Mouse (Mus musculus): ENCODE measurements around the gene Cd4. TPM values are rescaled to one million over a fixed set of nuclear protein-coding genes. Genes with fewer than 3 reads are reported as not detected.

Cd4 gene
- polyA plus RNA-seq (2017; shearing (Covaris generic)) = 296 TPM

DNA sequence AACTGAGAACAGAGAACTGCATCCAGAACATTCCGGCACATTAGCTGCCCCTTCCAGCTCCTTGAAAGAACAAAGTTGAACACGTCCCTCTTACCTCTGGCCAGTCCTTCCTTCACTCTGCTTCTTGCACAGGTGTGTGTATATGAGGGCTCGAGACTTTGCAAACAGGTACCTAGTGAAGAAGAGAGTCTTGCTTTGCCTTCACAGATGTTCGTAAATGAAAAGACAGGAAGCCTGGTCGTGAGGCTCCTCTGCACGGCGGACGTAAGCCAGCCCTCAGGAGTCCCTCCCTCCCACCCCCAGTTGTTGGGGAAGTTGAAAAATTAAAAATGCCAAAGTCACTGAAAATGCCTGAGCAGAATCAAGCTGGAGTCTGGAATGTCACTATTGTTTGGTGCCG, at the start of gene Cd4:
Gene Cd4, minus strand, starts transcription at position 236 of the 400 bp plus-strand sequence.

DNA sequence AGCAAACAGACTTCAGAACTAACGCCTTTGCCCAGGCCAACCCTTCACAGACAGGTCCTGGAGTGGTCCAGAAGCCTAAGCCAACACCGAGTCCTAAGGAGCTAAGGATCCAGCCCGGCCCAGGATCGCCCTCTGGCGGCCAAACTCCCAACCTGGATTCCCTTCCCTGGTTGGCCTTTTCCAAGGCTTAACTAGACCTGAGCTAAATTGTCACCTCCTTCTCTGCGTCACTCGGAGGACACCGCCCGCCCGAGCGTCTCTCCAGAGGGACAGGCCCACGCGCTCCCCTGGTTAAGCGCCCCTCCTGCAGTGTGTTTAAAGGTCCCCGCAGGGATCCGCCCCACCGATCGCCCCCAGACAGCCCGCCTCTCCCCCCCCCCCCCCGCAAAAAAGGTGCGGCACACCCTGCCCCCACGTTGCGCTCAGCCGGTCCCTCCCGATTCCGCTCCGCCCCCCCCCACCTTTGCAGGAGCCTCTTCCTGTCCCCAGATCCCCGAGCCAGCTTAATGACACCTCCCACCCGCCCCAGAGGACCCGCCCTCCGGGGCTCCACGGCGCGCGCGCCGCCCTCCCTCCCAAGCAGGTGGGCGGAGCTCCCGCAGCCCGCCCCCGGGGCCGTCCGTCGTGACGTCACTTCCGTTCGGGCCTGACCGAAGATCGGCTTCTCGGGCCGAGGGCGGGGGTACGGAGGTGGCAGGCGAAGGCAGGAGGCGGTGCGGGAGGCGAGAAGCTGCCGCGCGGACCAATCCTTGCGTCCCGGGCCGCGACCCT, 42.9 kb upstream of the Cd4 start, which contains the start of gene Mlf2:
Gene Mlf2, plus strand, starts transcription at position 633 of the 771 bp plus-strand sequence.

DNA sequence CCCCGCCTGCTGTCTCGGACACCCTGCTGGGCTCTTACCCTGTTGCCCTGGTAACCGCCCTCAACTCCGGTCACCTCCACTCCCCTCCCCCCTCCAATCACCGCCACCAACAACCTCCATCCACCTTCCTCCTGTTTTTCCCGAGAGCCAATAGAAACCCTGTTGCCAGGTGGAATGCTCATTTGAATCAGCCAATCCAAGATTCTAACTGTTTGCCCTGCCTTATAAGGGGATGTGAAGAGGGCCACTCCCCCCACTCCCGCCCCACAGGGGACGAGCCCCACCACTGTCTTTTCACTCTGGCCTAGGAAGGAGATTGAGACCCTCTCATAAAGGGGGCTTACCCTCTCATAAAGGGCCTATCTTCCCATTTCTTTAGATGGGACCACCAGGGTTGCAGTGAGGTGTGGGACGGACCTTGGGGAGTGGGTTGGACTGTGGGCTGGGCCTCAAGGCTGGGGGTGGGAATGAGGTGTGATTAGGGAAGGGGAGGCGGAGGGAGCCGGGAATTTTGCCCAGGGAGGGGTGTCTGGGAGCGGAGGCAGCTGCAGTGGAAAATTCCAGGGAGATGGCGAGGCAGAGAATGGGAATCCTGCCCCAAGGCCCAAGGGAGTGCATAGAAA, 31.8 kb upstream of the Cd4 start, which contains the start of gene Ptms:
Gene Ptms, minus strand, starts transcription at position 409 of the 623 bp plus-strand sequence.

DNA sequence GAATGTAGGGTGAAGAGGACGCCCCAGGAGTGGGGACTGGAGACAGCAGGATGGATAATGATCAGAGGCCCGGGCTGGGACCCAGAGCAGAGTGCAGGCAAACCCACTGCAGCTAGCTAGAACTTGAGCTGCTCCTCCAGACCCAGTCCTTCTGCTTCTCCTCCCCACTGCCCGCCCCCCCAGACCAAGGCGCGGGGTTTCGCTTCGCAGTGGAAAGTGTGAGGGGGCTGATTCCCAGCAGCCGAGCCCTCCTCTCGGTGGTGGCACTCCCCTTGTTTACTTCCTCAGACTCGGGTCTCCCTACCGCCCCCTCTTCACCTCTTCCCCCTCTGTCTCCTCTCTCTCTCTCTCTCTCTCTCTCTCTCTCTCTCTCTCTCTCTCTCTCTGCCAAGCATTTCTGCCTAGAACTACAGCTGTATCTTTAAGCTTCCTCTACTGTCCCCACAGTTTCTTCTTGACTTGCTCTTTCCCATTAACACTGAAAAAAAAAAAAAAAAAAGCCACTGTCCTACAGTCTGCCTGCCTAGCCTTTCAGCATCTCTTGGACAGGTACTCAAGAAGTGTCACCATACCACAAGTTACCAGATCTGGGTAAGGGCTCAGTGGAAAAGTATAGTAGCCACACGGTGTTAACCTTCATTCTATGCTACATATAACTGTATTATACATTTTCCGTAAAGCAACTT, 23.7 kb upstream of the Cd4 start, which contains the start of gene Lag3:
Gene Lag3, minus strand, starts transcription at position 173 of the 686 bp plus-strand sequence.

DNA sequence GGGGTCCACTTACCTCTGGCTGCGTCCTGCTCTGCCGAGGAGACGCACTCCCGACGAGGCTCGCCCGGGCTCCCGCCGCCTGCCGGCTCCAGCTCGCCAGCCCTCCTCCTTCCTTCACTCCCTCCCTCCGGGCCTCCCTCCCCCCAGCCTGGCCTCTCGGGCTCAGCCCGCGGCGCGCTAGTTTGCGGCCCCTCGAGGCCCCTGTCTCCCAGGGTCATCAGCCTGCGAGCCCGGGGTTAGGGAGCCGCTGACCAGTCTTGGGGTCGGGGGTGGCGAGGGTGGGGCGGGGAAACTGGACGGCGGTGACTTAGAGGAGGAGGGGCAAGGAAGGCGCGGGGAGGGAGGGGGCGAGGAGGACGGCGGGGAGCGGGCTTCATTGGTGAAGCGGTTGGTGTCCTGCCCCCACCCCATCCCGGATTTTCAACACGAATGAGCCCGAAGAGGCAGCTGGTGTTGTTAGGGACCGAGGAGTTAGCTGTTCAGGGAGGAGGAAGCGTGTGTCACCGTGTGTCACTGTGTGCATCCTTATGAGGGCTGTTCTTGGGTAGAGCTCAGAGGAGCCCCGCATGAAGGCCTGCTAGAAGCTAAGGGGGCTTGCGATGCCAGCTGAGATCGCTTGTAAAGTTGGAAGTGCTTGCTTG, 24.2 kb downstream of the Cd4 start, which contains the start of gene Gpr162:
Gene Gpr162, minus strand, starts transcription at position 326 of the 641 bp plus-strand sequence.

DNA sequence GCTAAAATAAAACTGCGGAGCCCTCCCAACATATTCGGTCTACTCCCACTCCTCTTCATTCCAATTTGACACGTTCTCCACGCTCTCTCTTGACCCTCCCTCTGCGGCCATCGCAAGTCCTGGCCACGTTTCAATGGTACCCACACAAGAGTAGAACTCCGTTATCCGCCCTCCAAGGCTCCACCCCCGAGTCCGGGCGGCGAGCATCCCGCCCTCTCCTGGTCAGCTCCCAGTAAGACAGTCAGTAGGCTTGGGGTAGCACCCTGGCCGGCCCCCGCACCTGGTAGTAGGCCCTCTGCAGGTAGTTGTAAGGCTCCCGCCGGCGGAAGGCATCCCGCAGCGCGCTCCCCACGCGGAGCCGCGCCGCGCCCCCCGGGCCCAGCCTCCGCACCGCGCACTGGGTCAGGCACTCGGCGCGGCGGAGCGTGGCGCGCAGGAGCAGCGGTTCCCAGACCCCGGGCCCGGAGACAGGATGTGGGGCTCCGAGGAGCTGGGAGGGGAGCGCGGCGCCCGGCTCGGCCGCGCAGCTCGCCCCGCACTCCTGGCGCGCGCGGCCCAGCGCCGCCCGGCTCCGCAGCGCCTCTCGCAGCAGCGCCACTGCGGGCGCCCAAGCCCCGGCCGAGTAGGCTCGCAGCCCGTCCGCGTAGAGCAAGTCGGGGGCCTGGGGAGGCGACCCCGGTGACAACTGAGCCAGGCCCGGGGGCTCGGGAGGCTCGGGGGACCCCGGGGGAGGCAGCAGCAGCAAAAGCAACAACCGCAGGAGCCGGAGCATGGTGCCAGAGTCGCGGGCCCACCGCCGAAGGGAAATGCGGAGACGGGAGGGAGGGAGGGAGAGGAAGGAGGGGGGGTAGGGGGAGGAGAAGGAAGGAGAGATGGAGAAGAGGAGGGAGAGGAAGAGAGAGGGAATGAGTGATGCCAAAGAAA, 30.8 kb downstream of the Cd4 start, which contains the start of gene P3h3:
Gene P3h3, minus strand, starts transcription at position 837 of the 924 bp plus-strand sequence.

DNA sequence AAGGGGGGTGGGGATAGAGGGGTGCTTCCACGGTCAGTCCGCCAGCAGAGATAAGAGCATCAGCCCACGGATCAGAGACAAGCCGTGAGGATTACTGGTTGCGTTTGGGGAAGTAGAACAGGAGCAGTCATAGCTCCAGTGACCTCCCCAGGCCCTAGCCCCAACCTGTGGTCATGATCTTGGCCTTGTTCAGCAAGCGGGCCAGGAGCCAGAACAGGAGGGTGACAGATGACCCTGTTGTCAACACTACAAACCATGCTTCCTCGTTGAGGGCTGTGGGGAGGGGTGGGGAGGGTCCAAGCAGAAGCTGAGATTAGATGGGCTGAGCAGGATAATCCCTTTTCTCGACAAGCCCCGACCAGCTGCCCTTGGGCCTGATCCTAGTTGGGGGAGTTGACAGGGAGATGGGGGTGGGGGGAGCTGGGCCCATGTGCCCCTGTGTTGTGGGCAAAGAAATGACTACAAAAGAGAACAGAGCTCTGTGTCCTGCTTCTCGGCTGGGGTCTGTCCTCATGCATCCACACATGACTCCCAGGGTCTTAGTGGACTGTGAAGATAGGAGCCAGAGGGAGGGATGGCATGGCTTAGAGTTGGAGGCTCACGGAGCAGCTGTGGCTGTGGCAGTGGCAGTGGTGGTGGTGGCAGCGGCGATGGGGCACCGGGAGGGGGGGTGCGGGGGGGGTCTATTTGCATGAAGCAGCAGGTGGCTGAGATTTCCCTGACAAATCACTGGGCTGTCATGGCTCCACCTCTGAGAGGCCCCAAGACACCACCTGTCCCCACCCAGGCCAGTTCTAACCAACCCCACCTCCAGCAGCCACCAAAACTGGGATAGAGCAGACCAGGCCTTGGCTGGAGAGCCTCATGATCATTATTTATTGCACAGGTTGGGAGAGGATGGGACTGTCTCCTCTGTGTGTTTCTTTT, 47.5 kb downstream of the Cd4 start, which contains the start of gene Gnb3:
Gene Gnb3, minus strand, starts transcription at position 35 of the 927 bp plus-strand sequence.

DNA sequence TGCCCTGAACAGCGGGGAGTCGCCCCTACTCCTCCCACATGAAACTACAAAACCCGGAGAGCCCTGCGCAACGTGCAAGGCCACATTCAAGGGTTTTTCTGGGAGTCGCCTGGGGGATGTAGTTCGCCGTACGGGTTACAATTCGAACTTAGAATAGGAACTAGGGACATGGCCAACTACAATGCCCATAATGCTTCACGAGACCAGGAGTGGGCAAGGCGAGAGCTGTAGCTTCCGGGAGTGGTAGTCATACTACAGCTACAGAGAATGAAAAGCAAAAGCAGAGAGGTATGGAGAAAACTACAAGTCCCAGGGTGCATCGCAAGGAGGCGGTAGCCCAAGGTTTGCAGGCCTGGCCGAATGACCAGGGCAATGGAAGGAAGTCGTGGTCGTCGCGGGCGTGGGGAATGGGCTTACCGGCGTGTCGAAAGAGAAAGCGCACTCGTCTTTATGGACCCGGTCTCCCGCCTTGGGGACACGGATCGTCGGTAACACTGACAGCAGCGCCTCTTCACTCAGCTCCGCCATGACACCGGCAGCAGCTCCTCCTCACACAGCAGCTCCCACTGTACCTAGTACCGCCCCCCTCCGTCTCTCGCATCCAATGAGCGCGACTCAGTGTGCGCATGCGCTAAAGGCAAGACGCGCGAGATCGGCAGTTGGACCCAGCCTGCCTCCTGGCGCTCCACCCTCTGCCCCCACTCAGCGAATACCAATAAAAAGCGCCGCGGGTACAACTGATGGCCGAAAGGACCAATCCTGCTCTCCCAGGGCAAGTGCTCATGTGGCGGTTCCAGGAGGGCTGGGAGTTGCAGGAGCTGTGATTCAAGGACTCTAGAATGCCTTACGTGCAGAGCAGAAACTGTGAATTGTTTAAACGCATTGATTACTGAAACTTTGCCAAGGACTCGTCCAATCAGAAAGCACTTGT, 58.9 kb downstream of the Cd4 start, which contains the start of the genes Usp5 and Cdca3:
Gene Usp5, minus strand, starts transcription at position 617 of the 931 bp plus-strand sequence.
Gene Cdca3, plus strand, starts transcription at position 680 of the 931 bp plus-strand sequence.

Other genes with a start within 250 kb of the Cd4 start
- gene Lpcat3, start 225.2 kb downstream of the Cd4 start, polyA plus RNA-seq (2017; shearing (Covaris generic)) = 58.7 TPM
- 302 TPM for gene Emg1, start 176.0 kb downstream of the Cd4 start, polyA plus RNA-seq (2017; shearing (Covaris generic))
- gene Phb2, start 175.9 kb downstream of the Cd4 start, polyA plus RNA-seq (2017; shearing (Covaris generic)) = 191 TPM
- 373 TPM for gene Ptpn6, start 149.5 kb downstream of the Cd4 start, polyA plus RNA-seq (2017; shearing (Covaris generic))
- 536 TPM for gene Grcc10, start 146.8 kb downstream of the Cd4 start, polyA plus RNA-seq (2017; shearing (Covaris generic))
- gene Gm45234, start 132.2 kb downstream of the Cd4 start, polyA plus RNA-seq (2017; shearing (Covaris generic)) = 0.12 TPM
- 2.2 TPM for gene Atn1, start 131.7 kb downstream of the Cd4 start, polyA plus RNA-seq (2017; shearing (Covaris generic))
- gene Eno2, start 118.5 kb downstream of the Cd4 start, polyA plus RNA-seq (2017; shearing (Covaris generic)) = 8.9 TPM
- gene Lrrc23, start 108.5 kb downstream of the Cd4 start, polyA plus RNA-seq (2017; shearing (Covaris generic)) = 2.3 TPM
- 8.0 TPM for gene Spsb2, start 79.6 kb downstream of the Cd4 start, polyA plus RNA-seq (2017; shearing (Covaris generic))
- 179 TPM for gene Tpi1, start 73.9 kb downstream of the Cd4 start, polyA plus RNA-seq (2017; shearing (Covaris generic))
- gene Usp5, start 58.7 kb downstream of the Cd4 start, polyA plus RNA-seq (2017; shearing (Covaris generic)) = 125 TPM
- 11.7 TPM for gene Cdca3, start 58.7 kb downstream of the Cd4 start, polyA plus RNA-seq (2017; shearing (Covaris generic))
- gene Gnb3, start 47.9 kb downstream of the Cd4 start, polyA plus RNA-seq (2017; shearing (Covaris generic)) = not detected
- gene P3h3, start 30.5 kb downstream of the Cd4 start, polyA plus RNA-seq (2017; shearing (Covaris generic)) = not detected
- gene Gpr162, start 24.2 kb downstream of the Cd4 start, polyA plus RNA-seq (2017; shearing (Covaris generic)) = 0.20 TPM
- 4.6 TPM for gene Lag3, start 23.5 kb upstream of the Cd4 start, polyA plus RNA-seq (2017; shearing (Covaris generic))
- 14.2 TPM for gene Ptms, start 31.9 kb upstream of the Cd4 start, polyA plus RNA-seq (2017; shearing (Covaris generic))
- gene Mlf2, start 43.2 kb upstream of the Cd4 start, polyA plus RNA-seq (2017; shearing (Covaris generic)) = 160 TPM
- 91.9 TPM for gene Cops7a, start 77.3 kb upstream of the Cd4 start, polyA plus RNA-seq (2017; shearing (Covaris generic))
- not detected for gene Pianp, start 108.5 kb upstream of the Cd4 start, polyA plus RNA-seq (2017; shearing (Covaris generic))
- gene Zfp384, start 120.9 kb upstream of the Cd4 start, polyA plus RNA-seq (2017; shearing (Covaris generic)) = 22.4 TPM
- gene Ing4, start 151.5 kb upstream of the Cd4 start, polyA plus RNA-seq (2017; shearing (Covaris generic)) = 87.6 TPM
- gene Acrbp, start 161.5 kb upstream of the Cd4 start, polyA plus RNA-seq (2017; shearing (Covaris generic)) = 28.2 TPM
- gene Lpar5, start 179.7 kb upstream of the Cd4 start, polyA plus RNA-seq (2017; shearing (Covaris generic)) = 18.5 TPM
- gene Chd4, start 207.8 kb upstream of the Cd4 start, polyA plus RNA-seq (2017; shearing (Covaris generic)) = 81.7 TPM
- gene Nop2, start 243.7 kb upstream of the Cd4 start, polyA plus RNA-seq (2017; shearing (Covaris generic)) = 67.0 TPM

Measured in activated CD4-positive, CD25-positive, alpha-beta regulatory T cell, adult 9 weeks (primary cell).